Comparison of ENCODE assay signal across 7 mouse cellular contexts in the genomic region with DNA sequence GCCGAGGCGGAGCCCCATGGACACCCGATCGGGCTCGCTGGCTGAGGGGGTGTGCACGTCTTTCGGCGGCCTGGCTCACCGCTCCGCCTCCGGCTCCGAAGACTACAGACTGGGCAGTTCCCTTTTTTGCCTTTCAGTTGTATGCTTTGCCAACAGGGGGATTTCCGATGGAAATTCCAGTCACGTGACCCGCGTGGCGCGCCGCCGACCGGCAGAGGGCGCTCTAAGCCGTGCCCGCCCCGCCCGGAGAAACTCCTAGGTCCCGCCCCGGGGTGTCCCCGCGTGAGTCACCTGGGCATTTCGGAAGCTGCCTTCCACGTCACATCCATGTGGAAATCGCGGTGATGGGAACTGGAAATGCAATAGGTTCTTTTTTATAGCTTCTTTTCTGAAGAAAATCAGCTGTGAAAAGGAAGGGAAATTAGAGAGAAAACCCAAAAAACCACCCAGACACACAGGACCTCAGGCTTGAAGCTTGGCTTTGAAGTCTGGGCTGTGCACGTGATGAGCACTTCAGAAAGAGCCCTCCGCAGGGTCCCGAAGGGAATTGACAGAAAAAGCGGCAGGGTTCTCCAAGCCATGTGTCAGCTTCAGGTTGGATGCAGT. TPM values are rescaled to one million over a fixed set of nuclear protein-coding genes. Genes with fewer than 3 reads are reported as not detected.
A peak's percentile ranks its signal among the peaks of the same experiment; 100 is the strongest.
DNase-seq lines count a peak whose midpoint lies in the region; ATAC-seq and TF ChIP-seq lines count a peak whose summit lies in the region.

TSS of gene Tnfaip3 (minus strand) at position 401 of the 606 bp plus-strand sequence.

- peak within 1 kb of the TSS; percentile 94 for H3K27ac ChIP-seq in intestine, postnatal 0 days (ENCODE audit: low read depth, low read length)
- H3K27ac ChIP-seq in midbrain, embryonic 12.5 days (replicated peaks) = peak within 1 kb of the TSS; percentile 31; the same call in 1 of the 2 replicates
- peak within 1 kb of the TSS; percentile 87 for H3K27ac ChIP-seq in small intestine, adult 2 months (ENCODE audit: insufficient read depth, low read depth, low read length)

- DNase-seq in adrenal gland, adult 8-10 months = peak; percentile 94
- peak; percentile 96 for DNase-seq in embryo, embryonic 9.5 days (ENCODE audit: extremely low spot score)
- DNase-seq in gonadal fat pad, adult 2 months (ENCODE audit: low read depth) = peak; percentile 40
- peak; percentile 92 for DNase-seq in left cerebral cortex, postnatal 4 days

- H3K27me3 ChIP-seq in intestine, postnatal 0 days (replicated peaks; ENCODE audit: control insufficient read depth, insufficient read depth, low read length) = no peaks in the 10 kb centered on the region
- H3K27me3 ChIP-seq in midbrain, embryonic 12.5 days = peaks cover 21% of the 10 kb centered on the region
- H3K27me3 ChIP-seq in small intestine, adult 2 months (ENCODE audit: control insufficient read depth, insufficient read depth, low read length) = no peaks in the 10 kb centered on the region

- ATAC-seq in intestine, postnatal 0 days = peak; percentile 91
- peak; percentile 95 for ATAC-seq in midbrain, embryonic 12.5 days (ENCODE audit: low FRiP score, low read depth)

- intact Hi-C loops in left cerebral cortex, postnatal 4 days (cut with DNase I) = loop anchor here (2.0 kb wide), 1 partner anchor 171 kb away; no protein-coding TSS in a partner anchor

- H3K4me2 ChIP-seq in intestine, postnatal 0 days (replicated peaks; ENCODE audit: low read depth) = peak within 1 kb of the TSS; percentile 84
- H3K4me2 ChIP-seq in midbrain, embryonic 12.5 days (replicated peaks) = peak within 1 kb of the TSS; percentile 69

- no peaks in the 10 kb centered on the region for H3K9me3 ChIP-seq in intestine, postnatal 0 days (ENCODE audit: control insufficient read depth)
- H3K9me3 ChIP-seq in midbrain, embryonic 12.5 days = no peaks in the 10 kb centered on the region

- no peaks in the 10 kb centered on the region for H3K36me3 ChIP-seq in intestine, postnatal 0 days (ENCODE audit: control insufficient read depth, insufficient read depth)
- H3K36me3 ChIP-seq in midbrain, embryonic 12.5 days = no peaks in the 10 kb centered on the region
- peaks cover 10% of the 10 kb centered on the region for H3K36me3 ChIP-seq in small intestine, adult 2 months (ENCODE audit: control insufficient read depth, insufficient read depth, low read length)

- H3K9ac ChIP-seq in intestine, postnatal 0 days (ENCODE audit: low read depth, low read length) = peak within 1 kb of the TSS; percentile 91
- peak within 1 kb of the TSS; percentile 63 for H3K9ac ChIP-seq in midbrain, embryonic 12.5 days (replicated peaks)

- peak within 1 kb of the TSS; percentile 86 for H3K4me3 ChIP-seq in intestine, postnatal 0 days (ENCODE audit: low read depth, low read length)
- peak within 1 kb of the TSS; percentile 63 for H3K4me3 ChIP-seq in midbrain, embryonic 12.5 days
- H3K4me3 ChIP-seq in small intestine, adult 2 months (ENCODE audit: low read depth, low read length) = peak within 1 kb of the TSS; percentile 82

- under 1% methylated on average over 38 of the region's 38 CpGs for whole genome bisulfite sequencing in intestine, postnatal 0 days
- WGBS in midbrain, embryonic 12.5 days = under 1% methylated on average over 33 of the region's 38 CpGs
- under 1% methylated on average over 38 of the region's 38 CpGs for WGBS in small intestine, adult 2 months

- TF ChIP-seq CTCF in intestine, postnatal 0 days (IDR thresholded peaks at IDR 0.05; ENCODE audit: low read depth) = peak; percentile 99
- peak; percentile 94 for TF ChIP-seq CTCF in small intestine, adult 2 months (IDR thresholded peaks at IDR 0.05; ENCODE audit: extremely low read depth, insufficient read length, insufficient replicate concordance, low read depth, low read length)

- peak; percentile 91 for TF ChIP-seq POLR2A in small intestine, adult 2 months (IDR thresholded peaks at IDR 0.05; ENCODE audit: low read depth, low read length)

- 0 out of 2 replicates have a peak, but pooled peaks cover 3% of the 10 kb centered on the region for H3K4me1 ChIP-seq in intestine, postnatal 0 days (replicated peaks; ENCODE audit: control insufficient read depth, insufficient read depth, low read length)
- 0 out of 2 replicates have a peak, but pooled peaks cover 9% of the 10 kb centered on the region for H3K4me1 ChIP-seq in midbrain, embryonic 12.5 days
- H3K4me1 ChIP-seq in small intestine, adult 2 months (ENCODE audit: control insufficient read depth, insufficient read depth, insufficient read length, low read length) = peaks cover 10% of the 10 kb centered on the region

RNA-seq across cellular contexts. Expression of gene Tnfaip3, which starts in this region (rescaled TPM):
- total RNA-seq in adrenal gland, adult 8-10 months (2022) = 10 to 100 TPM in 2 of 4 experiments, 1 to 10 TPM in 2; 4.1 to 18.9 (median 8.9) TPM
- polyA plus RNA-seq in gonadal fat pad, adult 2 months (2012; rRNA removed) = 4.2 and 4.3 TPM in 2 replicates
- 3.3 and 3.7 TPM in 2 replicates for polyA plus RNA-seq in intestine, postnatal 0 days (2015; fragmentation: Nextera tagmentation; extraction: Ambion mirVana)
- 1 to 10 TPM; 5.2 to 7.0 TPM for total RNA-seq in left cerebral cortex, postnatal 4 days (2021)
- polyA plus RNA-seq in midbrain, embryonic 12.5 days (2016; fragmentation: Nextera tagmentation; extraction: Ambion mirVana) = 1.1 and 1.8 TPM in 2 replicates
- 4.1 and 7.4 TPM in 2 replicates for polyA plus RNA-seq in small intestine, adult 2 months (2012; rRNA removed)

Comparison
In these comparisons a context has a peak if more than half of its experiments do, and no peak if none do; other contexts are left out.
1. Peak in every context shown above with its lines: DNase-seq, ATAC-seq, H3K4me3 ChIP-seq and H3K27ac ChIP-seq.
2. DNase-seq: peak in every context shown above with its lines; median percentile 96 in embryo, embryonic 9.5 days; 94 in adrenal gland, adult 8-10 months; 92 in left cerebral cortex, postnatal 4 days; 40 in gonadal fat pad, adult 2 months.
3. H3K27ac ChIP-seq: peak in every context shown above with its lines; median percentile 94 in intestine, postnatal 0 days; 87 in small intestine, adult 2 months; 31 in midbrain, embryonic 12.5 days.